Comparison of ENCODE assay signal across 8 mouse cellular contexts in genomic region chr12:77060060-77060695, GRCm38 (mm10).
A peak's percentile ranks its signal among the peaks of the same experiment; 100 is the strongest.
DNase-seq lines count a peak whose midpoint lies in the region; ATAC-seq lines count a peak whose summit lies in the region.

No protein-coding gene starts in this region.

- intact Hi-C loops in heart, postnatal 14 days (cut with DNase I): no loop called here

- peak; percentile 51 for DNase-seq in adrenal gland, postnatal 14 days
- DNase-seq in adrenal gland, postnatal 4 days (ENCODE audit: low spot score in 2 of 2): no peak
- peak; percentile 68 for DNase-seq in embryo, embryonic 10.5 days (ENCODE audit: low spot score)
- DNase-seq in heart, postnatal 14 days: peak; percentile 48 to 51
- DNase-seq in kidney, postnatal 4 days: peak; percentile 63 to 77
- DNase-seq in thymus, postnatal 0 days (ENCODE audit: low spot score): peak; percentile 70
- DNase-seq in cerebellum, postnatal 10 days: no peak

- peak; percentile 33; the same call in 1 of the 2 replicates for ATAC-seq in megakaryocyte-erythroid progenitor cell, adult 5-6 weeks (replicated peaks; ENCODE audit: low FRiP score, low TSS enrichment, poor library complexity, severe bottlenecking)

Comparison
In these comparisons a context has a peak if more than half of its experiments do, and no peak if none do; other contexts are left out.
1. DNase-seq: peak in adrenal gland, postnatal 14 days (single experiment), embryo, embryonic 10.5 days (single experiment), heart, postnatal 14 days (2 of 2), kidney, postnatal 4 days (2 of 2) and thymus, postnatal 0 days (single experiment); none in adrenal gland, postnatal 4 days (0 of 2) and cerebellum, postnatal 10 days (0 of 2).